Mouse (Mus musculus): ENCODE measurements at regions not wholly inside any gene's neighbourhood (a gene's known extent, or its start where the extent isn't known, plus 50 kb on each side); places are given as distances from the start of the nearest gene placed in this dataset.

DNA sequence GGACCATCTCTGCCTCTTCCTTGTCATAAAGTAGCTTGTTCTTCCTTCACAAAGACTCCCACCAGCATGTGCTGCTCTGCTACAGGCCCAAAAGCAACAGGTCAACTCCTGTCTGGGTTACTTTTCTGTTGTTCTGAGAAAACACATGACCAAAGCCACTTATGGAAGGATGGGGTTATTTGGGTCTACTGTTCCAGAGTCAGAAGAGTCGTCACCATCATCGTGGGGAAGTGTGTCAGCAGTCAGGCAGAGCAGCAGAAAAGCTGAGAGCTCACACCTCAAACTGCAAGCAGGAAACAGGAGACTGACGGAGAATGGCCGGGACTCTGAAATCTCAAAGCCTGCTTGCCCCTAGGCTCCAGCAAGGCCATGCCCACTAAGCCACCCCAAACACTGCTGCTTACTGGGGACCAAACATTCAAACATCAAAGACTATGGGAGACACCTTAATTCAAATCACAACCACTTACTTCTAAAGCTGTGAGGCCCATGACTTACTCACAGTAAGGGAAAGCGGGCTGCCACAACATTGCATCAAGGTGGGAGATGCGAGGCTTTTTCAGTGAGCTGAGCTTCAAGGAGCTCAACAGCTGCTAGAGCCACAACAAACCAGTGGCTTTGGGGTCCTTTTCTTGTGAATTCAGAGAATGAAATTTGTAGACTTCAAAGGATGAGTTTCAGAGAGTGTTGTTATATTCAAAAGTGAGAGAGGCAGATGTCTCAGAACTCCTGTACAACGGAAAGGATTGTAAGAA lies 96.6 kb upstream of the Hs6st1 start (continued):
- TF ChIP-seq SIN3A (IDR thresholded peaks at IDR 0.05; ENCODE audit: low read length) (no peak), USF1 (IDR thresholded peaks at IDR 0.05; ENCODE audit: low read depth, low read length) (no peak)

DNA sequence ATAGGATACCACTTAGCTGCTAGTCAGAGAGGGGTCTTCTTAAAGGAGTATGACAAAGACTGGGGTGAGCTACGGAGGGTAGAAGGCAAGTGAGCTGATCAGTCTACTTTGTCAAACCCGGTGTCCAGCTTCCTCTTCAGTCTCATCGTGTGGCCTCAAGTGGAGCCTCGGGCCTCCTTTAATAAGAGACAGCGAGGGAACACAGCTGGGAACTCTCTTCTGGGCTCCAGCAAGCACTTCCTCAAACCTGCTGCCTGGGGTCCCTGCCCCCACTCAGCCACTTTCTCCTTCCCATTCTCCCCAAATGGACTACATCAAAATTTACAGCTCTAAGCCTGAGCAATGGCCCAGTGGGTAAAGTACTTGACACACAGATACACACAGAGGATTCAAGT lies 96.0 kb upstream of the Hs6st1 start:
- H3K27ac ChIP-seq (ENCODE audit: control insufficient read depth, low read depth, low read length), result no peak overlapping the region
- H3K9me3 ChIP-seq (replicated peaks; ENCODE audit: insufficient read depth, low read length), result no peaks in the 10 kb centered on the region
- no peak overlapping the region for H3K9ac ChIP-seq (ENCODE audit: control insufficient read depth, low read depth, low read length, poor library complexity, severe bottlenecking)
- H3K36me3 ChIP-seq (ENCODE audit: control insufficient read depth in 1 of 2, insufficient read depth in 2 of 2, low read length in 2 of 2), result peaks cover 0 to 8% of the 10 kb centered on the region in 2 experiments; a peak in 2 of 4 replicates
- no peaks in the 10 kb centered on the region for H3K79me2 ChIP-seq (ENCODE audit: control insufficient read depth, insufficient read depth, low read length, poor library complexity)
- H3K4me3 ChIP-seq (ENCODE audit: control insufficient read depth in 1 of 2, insufficient read depth in 1 of 2, low read depth in 2 of 2, low read length in 2 of 2), result no peak overlapping the region
- H3K4me1 ChIP-seq (ENCODE audit: control insufficient read depth in 1 of 2, insufficient read depth in 2 of 2, low read length in 2 of 2), result peaks cover 0 to 9% of the 10 kb centered on the region in 2 experiments; a peak in 2 of 4 replicates
- DNase-seq (ENCODE audit: low read depth, low spot score), result peak; percentile 27
- no peaks in the 10 kb centered on the region for H3K27me3 ChIP-seq (ENCODE audit: control insufficient read depth in 1 of 2, insufficient read depth in 2 of 2, low read length in 2 of 2)
- no peak for TF ChIP-seq TCF12 (IDR thresholded peaks at IDR 0.05; ENCODE audit: low read depth, low read length)
- no peak for TF ChIP-seq MXI1 (IDR thresholded peaks at IDR 0.05; ENCODE audit: low read depth, low read length)
- no peak for TF ChIP-seq MAFK (IDR thresholded peaks at IDR 0.05; ENCODE audit: borderline replicate concordance, low read depth, low read length)
- TF ChIP-seq ELF1 (IDR thresholded peaks at IDR 0.05; ENCODE audit: low read depth, low read length), result 0 out of 2 replicates have a peak, but pooled peaks have one; percentile 13
- TF ChIP-seq NELFE (IDR thresholded peaks at IDR 0.05; ENCODE audit: low read depth, low read length), result no peak
- TF ChIP-seq MYB (IDR thresholded peaks at IDR 0.05; ENCODE audit: low read depth, low read length), result no peak
- no peak for TF ChIP-seq GABPA (IDR thresholded peaks at IDR 0.05; ENCODE audit: low read depth, low read length)
- TF ChIP-seq EP300 (IDR thresholded peaks at IDR 0.05; ENCODE audit: low read depth in 1 of 2, low read length in 2 of 2), result 0 out of 4 replicates have a peak, but pooled peaks of 1 of the 2 experiments have one; percentile 28
- no peak for TF ChIP-seq BHLHE40 (IDR thresholded peaks at IDR 0.05; ENCODE audit: borderline replicate concordance, low read depth, low read length)
- no peak for TF ChIP-seq RAD21 (IDR thresholded peaks at IDR 0.05; ENCODE audit: low read depth, low read length)

DNA sequence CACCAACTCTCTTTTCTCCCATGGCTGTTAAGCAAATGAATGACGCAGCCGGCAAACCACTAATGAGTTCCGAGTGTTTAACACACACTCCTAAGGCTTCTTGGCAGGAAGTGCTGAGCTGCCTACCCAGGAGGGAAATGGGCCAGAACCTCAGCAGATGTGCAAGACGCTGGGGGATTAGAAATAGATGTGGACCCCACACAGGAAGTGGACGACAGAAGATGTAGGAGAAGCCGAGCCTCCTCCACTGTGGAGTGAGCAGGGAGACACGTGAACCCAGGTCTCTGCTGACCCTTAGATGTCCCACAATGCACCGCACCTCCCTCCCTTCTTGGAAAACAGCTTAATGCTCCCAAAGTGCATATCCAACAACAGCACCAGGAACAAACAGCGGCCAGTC lies 94.8 kb upstream of the Hs6st1 start:
- no peak for DNase-seq (ENCODE audit: low read depth, low spot score)
- Histone ChIP-seq H3K36me3 (ENCODE audit: control insufficient read depth in 1 of 2, insufficient read depth in 2 of 2, low read length in 2 of 2) (peaks cover 0 to 8% of the 10 kb centered on the region in 2 experiments; a peak in 2 of 4 replicates), H3K4me1 (ENCODE audit: control insufficient read depth in 1 of 2, insufficient read depth in 2 of 2, low read length in 2 of 2) (peaks cover 0 to 9% of the 10 kb centered on the region in 2 experiments; a peak in 2 of 4 replicates), H3K27ac (ENCODE audit: control insufficient read depth, low read depth, low read length) (no peak overlapping the region), H3K4me3 (ENCODE audit: control insufficient read depth in 1 of 2, insufficient read depth in 1 of 2, low read depth in 2 of 2, low read length in 2 of 2) (no peak overlapping the region), H3K9ac (ENCODE audit: control insufficient read depth, low read depth, low read length, poor library complexity, severe bottlenecking) (no peak overlapping the region), H3K9me3 (replicated peaks; ENCODE audit: insufficient read depth, low read length) (no peaks in the 10 kb centered on the region), H3K79me2 (ENCODE audit: control insufficient read depth, insufficient read depth, low read length, poor library complexity) (no peaks in the 10 kb centered on the region), H3K27me3 (ENCODE audit: control insufficient read depth in 1 of 2, insufficient read depth in 2 of 2, low read length in 2 of 2) (no peaks in the 10 kb centered on the region)
- TF ChIP-seq ZKSCAN1 (IDR thresholded peaks at IDR 0.05; ENCODE audit: low read depth, low read length) (no peak), KAT2A (conservative IDR thresholded peaks at IDR 0.05; ENCODE audit: low read depth, low read length) (no peak), MYB (IDR thresholded peaks at IDR 0.05; ENCODE audit: low read depth, low read length) (no peak), RCOR1 (IDR thresholded peaks at IDR 0.05; ENCODE audit: low read depth, low read length) (no peak), SMC3 (IDR thresholded peaks at IDR 0.05; ENCODE audit: low read depth, low read length) (no peak), ZC3H11A (IDR thresholded peaks at IDR 0.05; ENCODE audit: low read depth, low read length) (no peak), NELFE (IDR thresholded peaks at IDR 0.05; ENCODE audit: low read depth, low read length) (no peak), RAD21 (IDR thresholded peaks at IDR 0.05; ENCODE audit: low read depth, low read length) (no peak), ZNF384 (IDR thresholded peaks at IDR 0.05; ENCODE audit: low read depth, low read length) (no peak), E2F4 (IDR thresholded peaks at IDR 0.05; ENCODE audit: borderline replicate concordance, low read depth, low read length) (no peak), ZMIZ1 (IDR thresholded peaks at IDR 0.05; ENCODE audit: low read depth, low read length) (no peak), CHD2 (IDR thresholded peaks at IDR 0.05; ENCODE audit: low read length) (no peak), ETS1 (IDR thresholded peaks at IDR 0.05; ENCODE audit: low read depth, low read length) (no peak), POLR2AphosphoS2 (IDR thresholded peaks at IDR 0.05; ENCODE audit: low read length) (no peak), ELF1 (IDR thresholded peaks at IDR 0.05; ENCODE audit: low read depth, low read length) (no peak)
